Mouse (Mus musculus) effector memory CD4-positive, alpha-beta T cell, adult 5 months (primary cell): ENCODE measurements around the gene Zfp949. TPM values are rescaled to one million over a fixed set of nuclear protein-coding genes. Genes with fewer than 3 reads are reported as not detected.

Source experiments
- polyA plus RNA-seq: library from polyadenylated mRNA; unstranded; fragments of 100-300 nt; shearing (Covaris generic); gene quantifications from one replicate; pipeline ENCODE4 v1.2.1, GENCODE M21; 2017

Zfp949 gene
- polyA plus RNA-seq: 18.8 TPM

GRCm38 (mm10) chr9:88547851-88548613, at the start of gene Zfp949:
Zfp949 (plus strand) TSS chr9:88548020.

GRCm38 (mm10) chr9:88580591-88580990, 32.8 kb downstream of the Zfp949 start, which contains the start of gene Trim43a:
Trim43a (plus strand) TSS chr9:88580891.

Other genes starting within 250 kb of the Zfp949 start
- gene Nt5e, start 220.8 kb upstream of the Zfp949 start, polyA plus RNA-seq: 91.8 TPM
- 33.2 TPM for gene Snx14, start 109.1 kb upstream of the Zfp949 start, polyA plus RNA-seq
- not detected for gene Gm20537, start 91.4 kb upstream of the Zfp949 start, polyA plus RNA-seq
- 89.2 TPM for gene Syncrip, start 65.4 kb upstream of the Zfp949 start, polyA plus RNA-seq
- gene Trim43a, start 32.9 kb downstream of the Zfp949 start, polyA plus RNA-seq: not detected
- gene Mthfsl, start 172.3 kb downstream of the Zfp949 start, polyA plus RNA-seq: 80.0 TPM
- gene Bcl2a1d, start 183.9 kb downstream of the Zfp949 start, polyA plus RNA-seq: 703 TPM